Mouse (Mus musculus) embryo, embryonic 11.5 days (tissue): ENCODE results near the gene Gstm2.

Experiments
- DNase-seq: peaks from one replicate; pipeline ENCODE4 v3.0.0-alpha.2; 2012; ENCODE audit warnings: low read depth, low spot score

Gene Gstm2

DNA sequence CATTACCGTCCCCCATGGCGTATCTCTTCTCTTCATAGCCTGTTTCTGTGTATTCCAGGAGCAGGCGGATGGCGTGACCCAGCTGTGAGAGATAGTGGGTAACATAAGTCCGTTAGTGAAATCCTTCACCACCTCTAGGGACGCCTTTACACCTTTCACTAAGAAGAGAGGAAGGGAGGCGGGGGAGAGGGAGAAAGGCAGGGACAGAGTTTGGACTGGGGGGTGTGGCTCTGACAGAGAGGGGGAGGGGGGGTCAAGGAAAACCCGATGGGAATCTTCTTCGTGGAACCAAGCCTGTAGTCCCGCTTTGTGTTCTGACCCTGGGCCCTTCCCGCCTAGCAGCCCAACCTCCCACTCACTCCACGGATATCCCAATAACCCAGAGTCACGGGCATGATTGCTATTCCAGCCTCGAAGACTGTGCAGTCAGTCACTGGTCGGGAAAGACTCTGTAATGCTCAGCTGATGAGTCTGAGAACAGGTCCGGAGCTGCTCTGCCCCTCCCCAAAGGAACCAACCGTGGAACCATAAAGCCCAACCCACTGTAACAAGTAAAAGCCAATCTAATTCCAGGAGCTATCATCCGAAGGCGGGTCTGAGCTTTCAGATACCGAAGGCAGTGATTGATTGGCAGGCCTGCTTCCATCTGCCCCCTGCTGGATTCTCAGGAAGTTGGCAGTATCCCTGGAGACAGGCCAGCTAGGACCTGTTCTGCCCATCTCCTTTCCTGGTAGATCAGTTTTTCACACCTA, 42.8 kb downstream of the Gstm2 start, which contains the start of gene Gstm6:
Gstm6 (minus strand) TSS at position 511 of the 752 bp plus-strand sequence.
- DNase-seq: no peak

- no peak for DNase-seq
Measured at GRCm38 (mm10) chr3:107941261-107941660, 45.0 kb downstream of the Gstm2 start.

DNA sequence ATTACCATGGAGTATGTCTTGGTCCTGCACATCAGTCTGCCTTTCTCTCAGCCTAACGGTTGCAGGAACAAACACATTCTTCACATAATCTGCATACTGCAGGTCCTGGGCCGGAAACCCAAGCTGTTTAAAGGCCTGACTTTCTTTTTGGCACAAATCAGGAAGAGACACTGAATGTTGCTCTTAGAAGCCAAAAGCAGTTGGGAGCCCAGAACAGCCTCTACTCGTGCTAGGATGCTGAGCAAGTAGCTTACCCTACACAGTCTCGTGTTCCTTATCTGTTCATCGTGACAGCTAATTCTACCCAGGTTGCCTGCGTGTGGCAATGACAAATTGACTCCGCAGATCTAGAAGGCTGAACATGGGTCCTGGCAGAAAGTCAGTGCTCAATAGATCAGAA, 45.7 kb downstream of the Gstm2 start:
- no peak for DNase-seq

DNA sequence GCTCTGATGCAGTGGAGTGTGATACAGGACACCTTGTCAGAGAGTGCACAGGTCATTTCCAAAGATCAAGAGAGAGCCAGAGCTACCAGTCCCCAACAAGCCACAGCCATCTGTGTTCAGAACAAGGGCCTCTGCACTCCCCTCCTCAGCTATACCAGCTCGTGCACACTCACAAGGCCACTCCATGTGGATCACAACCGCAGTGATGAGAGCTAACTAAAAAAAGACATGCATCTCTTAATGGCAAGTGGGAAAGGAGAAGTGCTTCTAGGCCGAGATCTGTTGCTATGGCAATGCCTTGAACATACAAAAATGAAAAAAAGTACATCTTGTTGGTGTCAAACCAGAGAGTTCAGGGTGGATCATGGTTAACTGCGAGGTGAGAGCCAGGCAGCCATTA, 46.4 kb downstream of the Gstm2 start:
- no peak for DNase-seq

GRCm38 (mm10) chr3:107939403-107939802, 46.9 kb downstream of the Gstm2 start:
- DNase-seq: peak; percentile 29

GRCm38 (mm10) chr3:107935888-107936287, 50.4 kb downstream of the Gstm2 start:
- no peak for DNase-seq

GRCm38 (mm10) chr3:107935268-107935667, 51.0 kb downstream of the Gstm2 start:
- no peak for DNase-seq

DNA sequence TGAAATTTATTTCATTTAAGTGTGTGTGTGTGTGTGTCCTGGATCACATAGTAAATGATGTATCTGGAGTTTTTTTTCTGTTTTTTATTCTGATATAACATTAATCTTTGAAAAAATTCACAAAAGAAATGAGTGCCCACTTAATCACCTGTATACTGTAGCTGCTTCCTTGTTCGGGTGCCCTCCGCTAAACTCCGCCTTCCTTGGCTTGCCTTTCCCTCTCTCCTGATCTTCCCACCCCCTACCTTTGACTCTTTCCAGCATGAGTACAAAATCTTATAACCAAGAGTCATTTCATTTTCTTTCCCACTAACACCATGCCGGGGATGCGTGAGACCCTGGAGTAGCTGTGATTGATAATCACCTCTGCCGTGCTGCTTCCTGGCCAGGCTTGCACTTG, 54.1 kb downstream of the Gstm2 start:
- no peak for DNase-seq
